Mouse (Mus musculus) left cerebral cortex, postnatal 4 days (tissue): ENCODE data around the gene Ankrd9. TPM values are rescaled to one million over a fixed set of nuclear protein-coding genes. Genes with fewer than 3 reads are reported as not detected.

Source experiments
- total RNA-seq, 2 experiments: library from RNA; stranded (reverse); gene quantifications; 2 replicates each; pipeline ENCODE4 v1.2.3; 2021

Ankrd9 gene
- total RNA-seq, 2 experiments from 2014 or later = 4.0 to 4.2 TPM

Other genes starting within 250 kb of the Ankrd9 start
- 10 to 100 TPM; 37.8 to 46.8 TPM for gene Wdr20, start 241.1 kb downstream of the Ankrd9 start, total RNA-seq
- gene Mok, start 138.1 kb downstream of the Ankrd9 start, total RNA-seq = 10 to 100 TPM; 13.2 to 16.5 TPM
- gene Zfp839, start 128.8 kb downstream of the Ankrd9 start, total RNA-seq = 1 to 10 TPM; 7.5 to 9.2 TPM
- 10 to 100 TPM; 64.9 to 65.8 TPM for gene Cinp, start 89.9 kb downstream of the Ankrd9 start, total RNA-seq
- gene Tecpr2, start 89.8 kb downstream of the Ankrd9 start, total RNA-seq = 10 to 100 TPM; 29.8 to 30.7 TPM
- gene Rcor1, start 60.3 kb upstream of the Ankrd9 start, total RNA-seq = 10 to 100 TPM; 21.9 to 24.7 TPM
- gene Traf3, start 187.3 kb upstream of the Ankrd9 start, total RNA-seq = 10 to 100 TPM; 37.0 to 41.8 TPM
- not detected for gene 4930595D18Rik, start 205.5 kb upstream of the Ankrd9 start, total RNA-seq